Mouse (Mus musculus) embryo, embryonic 9.5 days (tissue): ENCODE measurements at regions not wholly inside any gene's neighbourhood (a gene's known extent, or its start where the extent isn't known, plus 50 kb on each side); places are given as distances from the start of the nearest gene placed in this dataset.
"Not testable (repeated sequence)": the region's sequence is repeated elsewhere in the genome, so short reads cannot be mapped to it uniquely, and the experiment has no call there.

Experiments used
- DNase-seq: peaks from one replicate; pipeline ENCODE4 v3.0.0-alpha.2; 2017; ENCODE audit errors: extremely low spot score

DNA sequence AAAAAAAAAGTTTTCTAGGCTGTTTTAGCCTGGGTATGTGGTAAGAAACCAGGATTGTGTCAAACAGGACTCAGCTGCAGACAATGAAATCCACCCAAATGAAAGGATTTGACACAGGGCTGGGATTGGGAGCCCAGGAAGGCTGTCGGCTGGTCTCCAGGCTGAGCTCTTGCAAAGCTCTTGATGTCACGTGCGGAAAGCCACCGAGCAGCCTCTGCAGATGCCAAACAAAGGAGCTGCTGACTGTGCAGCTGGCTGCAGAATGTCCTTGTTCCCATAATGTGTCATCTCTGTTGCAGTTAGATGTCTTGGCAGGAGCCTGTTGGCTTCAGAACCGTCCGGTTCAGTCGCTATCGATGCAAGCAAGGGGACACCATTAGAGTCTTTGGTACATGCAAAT lies 56.1 kb downstream of the Bbs10 start:
- DNase-seq = no peak

DNA sequence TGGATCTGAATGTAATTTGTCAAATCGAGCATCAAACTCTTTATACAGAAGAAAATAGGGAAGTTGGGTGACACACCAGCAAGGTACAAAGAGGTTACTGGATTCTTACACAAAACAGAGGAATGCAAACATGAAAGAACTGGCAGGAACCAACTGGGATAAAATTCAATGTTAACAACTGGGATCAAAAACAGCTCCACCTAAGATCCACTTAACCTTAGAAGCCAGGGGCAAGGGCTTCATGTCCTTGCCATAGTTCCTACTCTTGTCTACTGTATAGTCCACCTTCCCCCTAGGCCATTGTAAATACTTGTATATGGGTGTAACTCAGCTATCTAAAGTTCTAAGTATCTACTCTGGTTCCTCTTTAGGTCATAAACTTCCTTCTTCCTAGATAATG lies 59.9 kb downstream of the Bbs10 start:
- not testable (repeated sequence) for DNase-seq

DNA sequence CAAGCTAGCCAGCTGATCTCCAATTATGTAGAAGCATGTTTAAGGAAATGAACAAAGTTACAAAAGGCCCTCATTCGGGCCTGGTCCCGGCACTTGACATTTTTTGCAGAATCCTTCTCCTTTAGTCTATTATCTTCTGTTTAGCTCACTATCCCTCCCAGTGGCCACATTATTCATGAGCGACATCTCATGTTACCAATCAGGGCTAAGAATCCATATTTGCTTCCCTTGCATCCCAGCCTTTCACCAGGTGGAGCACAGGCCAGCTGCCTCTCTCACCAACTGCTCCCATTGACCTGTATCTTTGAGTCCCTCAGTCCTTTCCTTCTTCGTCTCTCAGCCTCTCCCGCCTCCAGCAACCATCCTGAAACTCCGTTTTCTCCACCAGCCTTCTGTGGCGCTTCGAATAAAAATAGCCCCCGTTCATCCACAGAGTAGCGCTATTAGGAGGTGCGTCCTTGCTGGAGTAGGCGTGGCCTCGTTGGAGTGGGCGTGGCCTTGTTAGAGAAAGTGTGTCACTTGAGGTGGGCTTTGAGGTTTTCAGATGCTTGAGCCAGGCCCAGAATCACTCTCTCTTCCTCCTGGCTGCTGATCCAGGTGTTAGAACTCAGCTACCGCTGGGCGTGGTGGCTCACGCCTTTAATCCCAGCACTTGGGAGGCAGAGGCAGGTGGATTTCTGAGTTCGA lies 63.4 kb downstream of the Bbs10 start:
- no peak for DNase-seq

DNA sequence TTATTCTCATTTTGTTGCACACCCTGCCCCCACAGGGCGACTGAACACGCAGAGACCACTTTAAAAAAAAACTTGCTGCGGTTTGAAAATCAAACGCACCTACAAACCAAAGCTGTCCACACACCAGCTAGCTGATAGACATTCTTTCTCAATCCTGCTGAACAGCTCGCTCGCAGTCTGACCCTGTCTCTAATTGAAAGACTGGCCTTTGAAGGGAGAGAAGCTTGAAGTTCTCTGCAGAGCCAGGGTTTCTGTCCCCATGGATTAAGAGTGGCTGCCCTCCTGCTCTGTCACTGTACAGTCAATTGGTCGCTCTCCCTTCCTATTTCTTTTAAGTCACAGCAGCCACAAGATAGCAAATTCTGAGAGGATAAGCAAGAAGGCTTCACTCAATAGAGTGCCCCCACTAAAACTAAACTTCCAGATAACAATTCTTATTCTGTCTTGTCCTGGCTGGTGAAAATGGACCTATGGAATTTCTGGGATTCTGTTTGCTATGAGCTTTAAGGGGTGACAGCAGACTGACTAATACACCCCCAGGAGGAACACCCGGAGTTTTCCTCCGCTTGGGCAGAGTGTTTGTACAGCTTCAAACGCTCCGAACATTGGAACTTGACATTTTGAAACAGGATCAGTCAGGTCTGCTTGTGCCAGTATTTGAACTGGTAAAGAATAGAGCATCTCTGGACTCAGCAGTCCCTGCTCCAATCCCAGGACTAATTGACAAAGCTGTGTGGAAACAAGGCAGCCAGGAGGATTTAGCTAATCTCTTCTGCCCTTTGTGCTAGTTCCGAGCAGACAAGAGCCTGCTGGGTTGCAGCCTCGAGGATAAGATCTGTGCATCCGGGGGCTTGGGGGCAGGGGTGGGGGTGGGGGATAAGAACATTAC lies 65.5 kb downstream of the Bbs10 start:
- peak; percentile 25 for DNase-seq

DNA sequence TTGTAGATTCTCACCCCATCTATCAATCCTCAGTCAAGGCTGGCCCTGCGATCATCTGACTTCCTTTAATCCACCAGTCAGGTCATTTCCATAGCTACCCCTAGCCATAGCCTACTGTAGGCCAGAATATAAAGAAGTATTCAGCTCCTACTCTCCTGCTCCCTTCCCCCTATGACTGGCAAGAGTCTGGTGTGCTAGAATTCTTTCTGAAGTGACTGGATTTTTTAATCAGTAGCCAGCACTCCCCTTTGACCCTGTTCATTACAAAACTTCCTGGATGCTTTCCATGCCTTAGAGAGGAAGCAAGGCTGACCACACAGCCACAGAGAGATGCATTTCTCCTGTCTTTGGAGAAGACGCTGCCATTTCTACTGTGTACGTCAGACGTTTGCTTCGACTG lies 66.5 kb downstream of the Bbs10 start:
- DNase-seq = peak; percentile 20

DNA sequence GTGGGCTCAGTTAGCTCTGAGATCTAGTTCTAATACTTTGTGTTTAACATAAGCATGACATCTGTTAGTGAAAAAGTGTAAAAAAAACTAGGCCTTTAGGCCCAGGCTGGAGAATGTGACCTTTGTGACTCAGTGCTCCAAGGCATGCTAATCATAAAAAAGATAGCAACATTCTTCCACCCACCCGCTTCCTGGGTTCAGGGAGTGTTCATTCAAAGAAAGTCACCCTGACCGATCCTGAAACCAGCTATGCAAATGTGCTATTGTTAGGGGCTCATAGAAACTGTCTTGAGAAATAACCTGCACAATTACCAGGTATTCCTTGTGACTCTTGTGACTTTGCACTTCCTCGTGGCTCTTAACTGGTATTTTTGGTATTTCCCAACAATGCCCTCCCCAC lies 70.6 kb downstream of the Bbs10 start:
- not testable (repeated sequence) for DNase-seq

DNA sequence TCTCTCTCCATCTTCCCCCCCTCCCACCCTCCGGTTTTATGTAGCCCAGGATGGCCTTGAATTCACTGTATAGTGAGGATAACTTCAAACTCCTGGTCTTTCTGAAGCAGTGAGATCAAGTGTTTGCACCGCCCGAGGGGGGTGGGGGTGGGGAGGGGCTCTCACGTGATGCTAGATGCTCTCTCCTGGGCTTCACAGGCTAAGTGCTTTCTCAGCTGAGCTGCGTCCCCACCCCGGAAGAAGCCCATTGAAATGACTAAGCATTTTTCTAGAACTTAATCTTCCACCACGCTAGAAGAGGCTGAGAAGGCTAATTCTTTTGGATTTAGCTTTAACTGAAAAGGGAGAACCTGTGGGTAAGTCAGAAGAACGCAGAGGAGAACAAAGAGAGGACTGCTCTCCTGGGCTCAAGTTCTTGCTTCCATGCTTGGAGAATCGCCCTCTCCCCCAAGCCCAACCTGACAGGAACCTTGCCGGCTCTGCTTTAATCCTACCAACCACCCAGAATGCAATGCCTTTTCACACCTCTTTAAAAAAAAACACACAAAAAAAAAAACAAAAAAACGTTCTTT lies 79.7 kb downstream of the Bbs10 start:
- no peak for DNase-seq

DNA sequence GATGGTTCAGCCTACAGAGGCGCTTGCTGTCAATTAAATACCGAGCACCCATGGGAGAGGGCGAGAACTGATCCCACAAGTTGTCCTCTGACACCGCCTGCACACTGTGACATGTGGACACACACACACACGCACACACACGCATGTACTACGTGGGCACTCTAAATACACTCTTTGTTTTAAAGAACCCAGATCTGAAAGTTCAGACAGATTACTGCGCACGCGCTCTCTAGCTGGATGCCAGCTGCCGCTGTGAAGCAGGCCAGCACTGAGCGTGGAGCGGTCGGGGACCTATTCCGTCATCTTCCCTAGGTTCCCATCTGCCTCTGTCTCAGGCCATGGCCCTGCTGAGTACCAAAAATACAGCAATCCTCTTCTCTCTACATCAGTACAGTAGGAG lies 83.2 kb downstream of the Bbs10 start:
- no peak for DNase-seq

DNA sequence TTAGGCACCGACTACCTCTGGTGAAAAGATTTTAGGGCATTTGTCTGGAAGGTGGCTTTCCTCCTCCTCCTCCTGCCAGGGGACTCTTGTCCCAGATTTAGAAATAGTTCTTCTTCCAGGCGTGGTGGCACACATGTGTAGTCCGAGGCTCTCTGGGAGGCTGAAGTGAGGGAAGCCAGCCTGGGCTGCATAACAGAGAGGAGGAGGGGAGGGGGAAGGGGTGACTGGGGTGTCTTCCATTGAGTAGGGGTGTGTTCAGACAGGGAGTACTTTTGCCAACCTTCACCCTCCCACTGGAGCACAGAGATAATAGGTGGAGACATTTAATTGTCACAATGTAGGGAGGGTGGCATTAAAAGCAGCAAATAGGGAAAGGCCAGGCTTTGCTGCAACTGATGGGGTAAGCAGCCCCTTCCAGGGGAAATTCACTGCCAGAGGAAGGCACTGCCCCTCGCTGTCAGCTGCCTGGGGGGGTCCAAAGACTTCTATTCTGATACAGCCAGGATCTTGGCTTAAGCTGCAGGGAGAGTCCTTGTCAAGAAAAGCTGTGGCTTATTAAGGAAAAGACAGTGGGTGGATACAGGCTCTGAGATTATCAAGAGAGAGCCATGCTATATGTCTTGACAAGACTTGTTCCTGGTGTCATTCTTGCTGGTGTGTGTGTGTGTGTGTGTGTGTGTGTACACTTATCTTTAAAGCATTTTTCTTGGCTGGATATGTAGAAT lies 83.9 kb downstream of the Bbs10 start:
- no peak for DNase-seq

DNA sequence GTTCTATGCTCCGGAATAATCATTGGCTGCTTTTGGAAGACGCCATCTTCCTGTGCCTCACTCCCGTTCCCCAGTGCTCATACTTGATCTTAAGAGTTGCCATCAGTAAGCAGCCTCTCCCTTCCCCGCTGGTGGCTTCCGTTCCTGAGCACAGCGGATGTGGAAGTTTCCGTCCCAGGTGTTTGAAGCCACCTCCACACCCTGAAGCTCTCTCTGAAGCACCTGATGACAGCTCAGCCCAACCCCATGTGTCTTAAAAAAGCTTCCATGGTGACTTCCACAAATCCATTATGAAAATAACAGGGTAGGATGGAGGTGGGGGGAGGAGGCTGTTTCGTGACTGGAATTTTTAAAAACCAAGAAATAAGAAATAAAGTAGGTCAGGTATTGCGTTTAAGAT lies 87.1 kb downstream of the Bbs10 start:
- DNase-seq = no peak

DNA sequence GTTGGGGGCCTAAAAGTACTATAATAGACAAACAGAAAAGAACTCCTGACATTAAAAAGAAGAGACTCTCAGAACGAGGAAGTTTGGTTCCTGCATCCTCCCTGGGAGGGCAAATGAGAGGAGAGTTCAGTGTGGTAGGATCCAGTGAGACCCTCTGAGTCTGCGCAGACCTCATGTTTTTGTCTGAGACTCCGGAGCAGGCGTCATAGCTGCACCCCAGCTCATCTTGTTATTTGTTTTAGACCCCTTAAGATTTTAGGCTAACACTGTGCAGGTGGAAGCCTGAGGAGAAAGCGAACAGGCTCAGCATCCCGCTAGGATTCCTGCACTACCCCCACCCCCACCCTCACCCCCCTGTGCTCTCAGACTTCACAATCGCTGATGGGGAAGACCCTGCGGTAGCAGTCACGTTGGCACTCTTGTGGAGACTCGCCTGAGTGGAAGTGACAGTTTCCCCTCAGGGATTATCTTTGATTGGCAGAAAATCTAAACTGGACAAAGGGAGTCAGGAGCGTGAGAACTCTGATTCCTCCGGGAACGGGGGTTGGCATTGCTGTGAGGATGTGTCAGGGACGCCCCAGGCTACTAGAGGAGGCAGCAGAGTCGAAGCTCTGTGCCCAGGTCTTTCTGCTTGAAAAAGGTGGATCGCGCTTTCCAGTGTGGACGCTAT lies 85.0 kb upstream of the Nap1l1 start:
- DNase-seq = peak; percentile 24

DNA sequence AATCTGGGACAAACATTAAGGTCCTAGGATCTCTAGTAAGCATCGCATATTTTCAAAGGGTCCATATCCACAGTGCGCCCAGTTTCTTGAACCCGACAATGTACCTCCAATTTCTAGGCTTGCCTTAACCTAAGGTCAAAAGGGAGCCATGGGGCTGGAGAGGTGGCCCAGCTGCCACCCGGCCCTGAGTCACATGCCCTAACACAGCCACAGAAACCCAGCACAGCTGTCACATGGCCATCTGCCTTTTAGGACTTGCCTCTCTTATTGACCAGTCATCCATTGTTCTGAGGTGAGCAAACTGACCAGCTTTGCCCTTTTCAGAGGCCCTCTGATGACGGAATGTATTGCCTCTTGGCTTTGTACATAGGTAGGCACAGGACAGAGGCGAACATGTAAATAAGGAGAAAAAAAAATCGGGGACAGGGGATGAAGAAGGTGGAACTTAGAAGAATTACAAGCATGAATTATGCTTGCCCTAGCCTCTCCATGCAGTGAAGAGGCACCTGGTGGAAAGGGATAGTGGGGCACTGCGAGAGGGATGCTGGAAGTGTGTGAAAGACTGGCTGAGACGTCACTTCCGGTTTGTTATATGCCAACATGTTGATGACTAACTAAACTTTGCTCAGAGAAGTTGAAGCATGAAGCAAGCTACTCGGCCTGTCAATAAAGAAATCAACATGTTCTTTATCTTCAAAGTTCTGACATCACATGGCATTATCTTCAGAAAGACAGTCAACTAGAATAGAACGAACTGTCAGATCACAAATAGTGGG lies 84.3 kb upstream of the Nap1l1 start:
- no peak for DNase-seq

DNA sequence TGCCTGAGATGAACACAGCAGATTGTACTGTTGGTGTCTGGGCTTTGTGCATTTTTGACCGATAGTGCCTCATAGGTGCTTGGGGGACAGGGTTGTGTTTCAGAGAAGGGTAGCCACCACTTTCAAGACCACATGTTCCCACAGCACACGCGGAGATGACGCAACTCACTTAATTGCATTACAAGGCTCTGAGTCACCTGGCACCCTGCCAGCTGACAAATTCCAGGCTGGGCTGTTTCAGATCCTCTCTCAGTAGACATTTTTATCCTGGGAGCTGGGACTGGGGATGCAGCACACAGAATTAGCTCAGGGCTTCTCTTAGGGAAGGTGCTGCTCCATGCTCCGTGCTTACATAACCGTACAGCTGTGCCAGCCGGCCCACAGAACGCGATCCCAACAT lies 83.1 kb upstream of the Nap1l1 start:
- DNase-seq = no peak

DNA sequence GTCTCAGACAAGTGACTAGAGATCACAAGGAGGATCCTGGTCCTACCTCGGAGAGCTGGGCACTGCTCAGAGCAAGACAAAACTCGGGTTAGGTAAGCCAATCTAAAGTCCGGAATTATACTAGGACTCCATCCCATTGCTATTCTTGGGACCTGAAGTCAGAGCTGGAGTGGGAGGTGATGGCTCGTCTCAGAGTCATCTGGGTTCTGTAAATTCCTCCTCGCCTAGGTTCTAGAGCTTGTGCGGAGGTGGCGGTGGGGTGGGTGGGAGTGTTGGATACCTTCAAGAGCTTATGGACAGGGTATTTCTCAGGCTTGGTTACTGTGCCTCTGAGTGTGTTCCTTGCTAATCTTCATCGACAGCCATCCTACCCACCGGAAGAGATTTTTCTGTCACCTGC lies 78.6 kb upstream of the Nap1l1 start:
- no peak for DNase-seq

DNA sequence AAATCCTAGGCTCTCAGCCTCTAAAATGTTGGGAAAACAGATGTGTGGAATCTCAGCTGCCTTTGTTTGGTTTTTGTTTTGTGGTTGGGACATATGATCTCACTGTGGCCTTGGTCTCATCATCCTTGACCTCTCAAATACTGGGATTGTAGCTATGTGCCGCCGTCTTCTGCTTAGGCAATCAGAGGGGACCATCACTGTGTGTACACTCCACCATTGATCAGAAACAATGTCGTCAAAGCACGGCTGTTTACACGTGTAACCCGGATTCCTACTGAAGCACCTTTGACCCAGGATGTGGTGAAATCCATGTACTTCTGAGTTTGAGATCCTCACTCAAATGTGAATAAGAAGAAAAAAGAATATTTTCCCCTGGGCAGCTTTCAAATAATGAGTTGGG lies 68.0 kb upstream of the Nap1l1 start:
- no peak for DNase-seq

DNA sequence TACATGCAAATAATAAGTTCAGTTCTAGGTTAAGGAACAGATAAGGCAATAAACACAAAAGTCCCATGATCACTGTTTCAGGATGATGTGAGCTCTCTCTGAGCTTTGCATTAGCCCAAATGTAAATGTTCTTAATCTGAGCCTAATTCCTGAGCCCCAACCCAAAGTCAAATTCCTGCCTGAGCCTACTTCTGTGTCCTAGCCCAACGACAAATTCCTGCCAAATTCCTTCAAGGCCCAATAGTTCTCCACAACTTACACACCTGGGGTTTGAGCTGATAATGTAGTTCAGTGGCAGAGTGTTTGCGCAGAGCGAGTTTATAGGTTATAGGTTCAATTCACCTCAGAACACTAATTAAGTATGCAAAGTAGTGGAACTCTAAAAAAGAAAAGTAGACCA lies 64.1 kb upstream of the Nap1l1 start:
- DNase-seq = no peak

DNA sequence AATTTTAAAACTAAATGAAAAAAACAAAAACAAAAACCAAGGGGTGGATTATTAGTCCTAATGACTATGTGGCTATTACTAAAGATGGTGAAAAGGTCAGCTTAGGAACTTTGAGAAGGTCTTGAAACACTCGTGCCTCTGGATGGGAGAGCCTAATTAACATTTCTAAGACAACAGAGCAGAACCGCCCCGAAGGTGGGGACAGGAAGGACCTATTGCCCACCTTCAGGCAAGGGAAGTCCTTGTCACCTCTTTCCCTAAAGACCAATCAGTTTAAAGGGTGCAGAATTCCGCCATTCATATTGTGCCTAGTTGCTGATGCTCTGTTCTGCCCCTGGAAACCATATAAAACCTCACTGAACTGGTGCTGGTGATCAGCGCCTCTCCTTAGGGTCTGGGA lies 63.5 kb upstream of the Nap1l1 start:
- DNase-seq = no peak

DNA sequence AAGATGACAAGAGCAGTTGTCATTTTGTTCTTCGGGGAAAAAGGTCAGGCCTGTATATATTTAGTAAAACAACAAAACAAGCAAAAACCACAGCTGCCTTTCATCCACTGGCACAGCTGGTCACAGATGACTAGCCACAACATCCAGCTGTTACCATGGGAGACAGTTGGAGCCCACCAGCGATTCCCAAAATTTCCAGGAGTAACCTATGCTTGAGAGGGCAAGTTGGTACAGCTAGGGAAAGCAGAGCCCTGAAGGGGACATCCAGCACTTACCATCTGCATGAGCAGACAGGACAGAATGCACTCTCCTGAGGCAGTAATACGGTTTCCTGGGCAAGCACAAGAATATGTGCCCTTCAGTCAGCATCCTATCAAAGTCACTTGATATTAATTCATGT lies 62.9 kb upstream of the Nap1l1 start:
- DNase-seq = no peak

DNA sequence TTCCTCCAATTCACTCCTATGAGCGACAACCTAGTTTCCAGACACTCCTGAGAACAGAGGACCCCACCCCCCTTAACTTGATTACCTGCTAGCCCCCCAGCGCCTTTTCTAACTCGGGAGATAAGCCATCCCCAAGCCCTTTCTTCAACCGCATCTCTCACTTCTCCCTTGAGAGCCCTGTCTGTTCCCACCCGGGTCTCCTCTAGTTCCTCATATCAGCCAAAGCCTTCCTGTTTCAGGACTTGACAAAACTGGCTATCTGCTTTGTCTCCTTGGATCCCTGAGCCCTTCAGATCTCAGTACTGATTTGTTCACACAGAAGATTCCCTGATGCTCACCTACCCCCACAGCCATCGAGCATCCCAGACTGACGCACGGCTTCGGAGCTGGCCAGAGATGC lies 61.5 kb upstream of the Nap1l1 start:
- DNase-seq = no peak

DNA sequence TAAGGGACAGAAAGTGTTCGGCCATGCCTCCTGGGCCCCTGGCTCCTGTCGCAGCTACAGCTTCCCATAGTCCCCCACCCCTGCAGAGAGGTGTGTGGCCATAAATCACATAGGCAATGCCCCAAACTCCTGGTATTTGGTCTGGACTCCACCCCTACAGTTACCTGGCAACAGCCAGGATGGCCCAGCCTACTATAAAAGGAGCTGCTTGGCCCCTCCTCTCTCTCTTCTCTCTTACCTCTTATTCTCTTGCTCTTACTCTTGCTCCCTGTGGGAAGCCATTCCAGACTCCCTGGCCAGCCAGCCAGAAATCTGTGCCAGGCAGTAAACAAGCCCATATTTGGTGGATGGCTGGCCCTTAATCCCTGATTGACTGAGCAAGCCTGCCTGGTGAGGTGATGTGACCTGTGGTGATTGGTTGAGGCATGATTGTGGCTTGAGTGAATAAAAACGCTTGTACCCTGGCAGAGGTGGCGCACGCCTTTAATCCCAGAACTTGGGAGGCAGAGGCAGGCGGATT lies 56.4 kb upstream of the Nap1l1 start:
- no peak for DNase-seq
